Comparison of ENCODE assay signal across 19 mouse cellular contexts in genomic region chr3:141900361-141900760, GRCm38 (mm10).
A peak's percentile ranks its signal among the peaks of the same experiment; 100 is the strongest.
DNase-seq lines count a peak whose midpoint lies in the region; ATAC-seq and TF ChIP-seq lines count a peak whose summit lies in the region.
"Had no signal": no experiment of that assay in that cellular context is flagged by ENCODE, and none has a peak within 500 bp of the region (broad histone marks: within the 10 kb centered on the region; RNA-seq: fewer than 3 reads in every experiment).

No protein-coding gene starts in this region.

- no peaks in the 10 kb centered on the region for H3K27me3 ChIP-seq in forebrain, postnatal 0 days (ENCODE audit: insufficient read depth, low read length)
- no peaks in the 10 kb centered on the region for H3K27me3 ChIP-seq in forebrain, embryonic 10.5 days (ENCODE audit: poor library complexity, severe bottlenecking)
- H3K27me3 ChIP-seq in E14TG2a.4 (ENCODE audit: insufficient read depth, low read length) = no peaks in the 10 kb centered on the region
- H3K27me3 ChIP-seq in limb, embryonic 10.5 days (ENCODE audit: low read depth, poor library complexity, severe bottlenecking) = no peaks in the 10 kb centered on the region
- H3K27me3 ChIP-seq: heart, embryonic 15.5 days; intestine, embryonic 15.5 days; megakaryocyte, embryonic 14.5 days had no signal

- H3K4me1 ChIP-seq in forebrain, postnatal 0 days (ENCODE audit: insufficient read depth) = no peaks in the 10 kb centered on the region
- peaks cover 41% of the 10 kb centered on the region for H3K4me1 ChIP-seq in forebrain, embryonic 10.5 days
- peaks cover 5% of the 10 kb centered on the region; the same call in 1 of the 2 replicates for H3K4me1 ChIP-seq in E14TG2a.4 (replicated peaks; ENCODE audit: low read depth, low read length)
- H3K4me1 ChIP-seq in limb, embryonic 10.5 days = peaks cover 5% of the 10 kb centered on the region
- H3K4me1 ChIP-seq: heart, embryonic 15.5 days; intestine, embryonic 15.5 days; megakaryocyte, embryonic 14.5 days had no signal

- H3K9me3 ChIP-seq in forebrain, postnatal 0 days (ENCODE audit: low read length) = no peaks in the 10 kb centered on the region
- H3K9me3 ChIP-seq in forebrain, embryonic 10.5 days = peaks cover 5% of the 10 kb centered on the region; the same call in 1 of the 2 replicates
- H3K9me3 ChIP-seq in E14TG2a.4 (ENCODE audit: low read length) = no peaks in the 10 kb centered on the region
- H3K9me3 ChIP-seq in limb, embryonic 10.5 days (replicated peaks) = no peaks in the 10 kb centered on the region
- H3K9me3 ChIP-seq: intestine, embryonic 15.5 days had no signal

- no peak overlapping the region for H3K27ac ChIP-seq in forebrain, postnatal 0 days (ENCODE audit: low read depth, low read length)
- H3K27ac ChIP-seq in forebrain, embryonic 10.5 days = no peak overlapping the region
- no peak overlapping the region for H3K27ac ChIP-seq in left cerebral cortex, adult 2 months
- no peak overlapping the region for H3K27ac ChIP-seq in limb, embryonic 10.5 days
- H3K27ac ChIP-seq: heart, embryonic 15.5 days; intestine, embryonic 15.5 days had no signal

- no peak overlapping the region for H3K4me2 ChIP-seq in forebrain, postnatal 0 days (ENCODE audit: low read depth)
- H3K4me2 ChIP-seq: heart, embryonic 15.5 days; intestine, embryonic 15.5 days had no signal

- ATAC-seq in forebrain, postnatal 0 days = no peak
- ATAC-seq: intestine, embryonic 15.5 days had no signal

- H3K9ac ChIP-seq in forebrain, postnatal 0 days = no peak overlapping the region
- H3K9ac ChIP-seq: heart, embryonic 15.5 days; intestine, embryonic 15.5 days had no signal

- no peaks in the 10 kb centered on the region for H3K36me3 ChIP-seq in forebrain, postnatal 0 days (ENCODE audit: insufficient read depth)
- H3K36me3 ChIP-seq in forebrain, embryonic 10.5 days (replicated peaks) = peaks cover 5% of the 10 kb centered on the region; the same call in 1 of the 2 replicates
- H3K36me3 ChIP-seq in E14TG2a.4 (ENCODE audit: insufficient read depth, low read length) = no peaks in the 10 kb centered on the region
- H3K36me3 ChIP-seq in limb, embryonic 10.5 days = 0 out of 2 replicates have a peak, but pooled peaks cover 2% of the 10 kb centered on the region
- H3K36me3 ChIP-seq: heart, embryonic 15.5 days; intestine, embryonic 15.5 days had no signal

- 91% methylated on average over 3 of the region's 3 CpGs for WGBS in forebrain, postnatal 0 days
- 95% methylated on average over 3 of the region's 3 CpGs for WGBS in forebrain, embryonic 10.5 days
- 84% methylated on average over 3 of the region's 3 CpGs for WGBS in limb, embryonic 10.5 days

- intact Hi-C loops in left cerebral cortex, adult 2 months (cut with DNase I) = no loop called here

- H3K4me3 ChIP-seq in forebrain, postnatal 0 days (ENCODE audit: low read depth, low read length) = no peak overlapping the region
- H3K4me3 ChIP-seq in forebrain, embryonic 10.5 days = no peak overlapping the region
- H3K4me3 ChIP-seq in left cerebral cortex, adult 2 months = no peak overlapping the region
- no peak overlapping the region for H3K4me3 ChIP-seq in E14TG2a.4 (replicated peaks; ENCODE audit: low read length)
- H3K4me3 ChIP-seq in limb, embryonic 10.5 days = no peak overlapping the region
- H3K4me3 ChIP-seq: erythroblast, embryonic 14.5 days; heart, embryonic 15.5 days; intestine, embryonic 15.5 days; megakaryocyte, embryonic 14.5 days had no signal

- TF ChIP-seq CTCF in forebrain, postnatal 0 days (IDR thresholded peaks at IDR 0.05; ENCODE audit: low read depth) = peak; percentile 33
- TF ChIP-seq CTCF in left cerebral cortex, adult 2 months (IDR thresholded peaks at IDR 0.05) = peak; percentile 17
- peak; percentile 90 for TF ChIP-seq CTCF in E14TG2a.4 (conservative IDR thresholded peaks at IDR 0.05; ENCODE audit: low read length)

- no peak for DNase-seq in forebrain, postnatal 0 days
- DNase-seq in forebrain, embryonic 10.5 days (ENCODE audit: extremely low spot score, low spot score) = no peak
- no peak for DNase-seq in left cerebral cortex, adult 2 months (ENCODE audit: extremely low spot score in 1 of 2, low spot score in 2 of 2)
- no peak for DNase-seq in left cerebral cortex, adult 9 months (ENCODE audit: low spot score in 2 of 2)
- peak; percentile 53 for DNase-seq in ZHBTc4 (ENCODE audit: low read depth, low spot score)
- no peak for DNase-seq in limb, embryonic 10.5 days (ENCODE audit: low spot score)
- no peak for DNase-seq in testis, postnatal 10 days (ENCODE audit: low spot score)
- DNase-seq: adrenal gland, postnatal 14 days; cerebellum, adult 11-12 months; heart, adult 18-20 months; kidney, postnatal 25 days; layer of hippocampus, adult 9-11 months; lung, postnatal 10 days; thymus, postnatal 25 days had no signal

Comparison
In these comparisons a context has a peak if more than half of its experiments do, and no peak if none do; other contexts are left out.
1. CTCF ChIP-seq: peak in every context shown above with its lines; median percentile 90 in E14TG2a.4; 33 in forebrain, postnatal 0 days; 17 in left cerebral cortex, adult 2 months.